Mouse (Mus musculus): ENCODE data around the gene Ctnna3. TPM values are rescaled to one million over a fixed set of nuclear protein-coding genes. Genes with fewer than 3 reads are reported as not detected.

Ctnna3 gene
- polyA plus RNA-seq, 1 experiment from 2014 or later: 1.1 TPM

Other genes with a start within 250 kb of the Ctnna3 start
- 0.14 TPM in 2 replicates for gene Mypn, start 226.1 kb upstream of the Ctnna3 start, polyA plus RNA-seq (2015; fragmentation: Nextera tagmentation; extraction: Ambion mirVana)
- gene Herc4, start 186.3 kb upstream of the Ctnna3 start, polyA plus RNA-seq (2015; fragmentation: Nextera tagmentation; extraction: Ambion mirVana): 33.1 and 37.7 TPM in 2 replicates
- 4.2 and 5.2 TPM in 2 replicates for gene Sirt1, start 48.4 kb upstream of the Ctnna3 start, polyA plus RNA-seq (2015; fragmentation: Nextera tagmentation; extraction: Ambion mirVana)
- 6.9 and 7.3 TPM in 2 replicates for gene Dnajc12, start 47.7 kb upstream of the Ctnna3 start, polyA plus RNA-seq (2015; fragmentation: Nextera tagmentation; extraction: Ambion mirVana)
- not detected in 2 replicates for gene Gm7075, start 8.3 kb upstream of the Ctnna3 start, polyA plus RNA-seq (2015; fragmentation: Nextera tagmentation; extraction: Ambion mirVana)